Mouse (Mus musculus) spleen, adult 2 months (tissue): ENCODE data around the gene Gm19668.

Source experiments
- CTCF ChIP-seq: fragments of 200-500 bp; IDR thresholded peaks from 2 replicates; pipeline ENCODE4 v1.5.1; 2011; ENCODE audit warnings: mild to moderate bottlenecking, inconsistent platforms; ENCODE audit not compliant: insufficient read depth, insufficient read length, insufficient replicate concordance; ENCODE audit errors: extremely low read depth
- POLR2A ChIP-seq: fragments of 200-500 bp; IDR thresholded peaks from 2 replicates; pipeline ENCODE4 v1.6.1; 2011; ENCODE audit warnings: low read depth, low read length, inconsistent platforms

DNA sequence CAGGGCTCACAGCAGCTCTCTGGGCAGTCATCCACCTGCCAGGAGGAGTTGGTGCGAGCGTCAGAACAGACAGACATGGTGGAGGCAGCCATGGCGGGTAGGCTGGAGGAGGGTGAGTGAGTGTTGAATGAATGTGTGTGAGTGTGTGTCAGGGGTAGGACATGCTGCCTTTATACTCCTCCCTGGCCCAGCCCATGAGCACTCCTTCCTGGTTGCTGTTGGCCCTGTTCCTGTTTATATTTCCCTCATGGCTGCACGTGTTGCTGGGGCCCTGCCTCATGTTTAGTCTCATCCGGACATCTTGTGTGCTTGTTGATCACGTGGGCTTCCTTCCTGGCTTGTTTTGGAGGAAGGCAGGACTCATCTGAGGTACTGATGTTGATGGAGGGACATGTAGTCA, 28.0 kb upstream of the Gm19668 start, which contains the start of gene Krtap10-4:
- TF ChIP-seq CTCF = no peak
- TF ChIP-seq POLR2A = no peak
